Mouse (Mus musculus) embryonic facial prominence, embryonic 11.5 days (tissue): ENCODE data around the gene Zfr. TPM values are rescaled to one million over a fixed set of nuclear protein-coding genes. Genes with fewer than 3 reads are reported as not detected.

ENCODE experiments used
- ATAC-seq: fragments of 200-750 bp; cut with Nextera tagmentation; replicated peaks from 2 replicates; pipeline ENCODE4 v1.8.0; 2017; ENCODE audit warnings: low read depth; ENCODE audit not compliant: insufficient number of reproducible peaks, low FRiP score, low TSS enrichment
- DNase-seq: peaks from one replicate; pipeline ENCODE4 v3.0.0-alpha.2; 2015; ENCODE audit warnings: low spot score
- H3K27ac ChIP-seq: fragments of 300-500 bp; sonication (generic); replicated peaks from 2 replicates; pipeline ENCODE4 v1.5.1; 2014; ENCODE audit warnings: mild to moderate bottlenecking, low read depth, low read length, control low read depth
- H3K27me3 ChIP-seq: fragments of 300-500 bp; sonication (generic); 2 replicates; pipeline ENCODE4 v1.6.1; 2014; ENCODE audit warnings: mild to moderate bottlenecking, low read length, moderate library complexity, mixed read lengths; ENCODE audit not compliant: control insufficient read depth, insufficient read depth
- H3K36me3 ChIP-seq: fragments of 300-500 bp; sonication (generic); replicated peaks from 2 replicates; pipeline ENCODE4 v1.6.1; 2014; ENCODE audit warnings: low read depth, mild to moderate bottlenecking, low read length, moderate library complexity, mixed read lengths; ENCODE audit not compliant: control insufficient read depth, insufficient read depth
- H3K4me1 ChIP-seq: fragments of 300-500 bp; sonication (generic); 2 replicates; pipeline ENCODE4 v1.6.1; 2014; ENCODE audit warnings: low read length, mixed read lengths; ENCODE audit not compliant: control insufficient read depth, insufficient read depth
- H3K4me2 ChIP-seq: fragments of 300-500 bp; sonication (generic); 2 replicates; pipeline ENCODE4 v1.6.1; 2014; ENCODE audit warnings: low read depth, mild to moderate bottlenecking, control low read depth, low read length, moderate library complexity
- H3K4me3 ChIP-seq: fragments of 300-500 bp; sonication (generic); 2 replicates; pipeline ENCODE4 v1.5.1; 2014; ENCODE audit warnings: low read depth, low read length, control low read depth
- H3K9ac ChIP-seq: fragments of 300-500 bp; sonication (generic); replicated peaks from 2 replicates; pipeline ENCODE4 v1.6.1; 2014; ENCODE audit warnings: mild to moderate bottlenecking, control low read depth, low read length
- H3K9me3 ChIP-seq: fragments of 300-500 bp; sonication (generic); replicated peaks from 2 replicates; pipeline ENCODE4 v1.6.1; 2016; ENCODE audit warnings: mild to moderate bottlenecking, low read length, inconsistent platforms, mixed read lengths; ENCODE audit not compliant: control insufficient read depth
- WGBS: fragments of 180-500 bp; shearing (Covaris S2); extraction: QIAGEN DNeasy Blood & Tissue Kit; methylation state at CpG from one replicate; pipeline ENCODE4 v1.1.7; 2014; 5-methylcytosine and 5-hydroxymethylcytosine counted together
- microRNA counts: library from miRNA; unstranded; fragments of <30 nt; microRNA quantifications from one replicate; lab custom pipeline; 2016
- microRNA-seq: library from miRNA; unstranded; fragments of <30 nt; microRNA quantifications from one replicate; pipeline ENCODE4, GENCODE M21; 2016; ENCODE audit warnings: borderline number of aligned reads
- polyA plus RNA-seq: library from polyadenylated mRNA; unstranded; fragments of >200 nt; fragmentation: Nextera tagmentation; extraction: Ambion mirVana; gene quantifications from 2 replicates; pipeline ENCODE4 v1.2.1, GENCODE M21; 2014

Zfr gene
- polyA plus RNA-seq, 1 experiment from 2014 or later = 112 TPM

DNA sequence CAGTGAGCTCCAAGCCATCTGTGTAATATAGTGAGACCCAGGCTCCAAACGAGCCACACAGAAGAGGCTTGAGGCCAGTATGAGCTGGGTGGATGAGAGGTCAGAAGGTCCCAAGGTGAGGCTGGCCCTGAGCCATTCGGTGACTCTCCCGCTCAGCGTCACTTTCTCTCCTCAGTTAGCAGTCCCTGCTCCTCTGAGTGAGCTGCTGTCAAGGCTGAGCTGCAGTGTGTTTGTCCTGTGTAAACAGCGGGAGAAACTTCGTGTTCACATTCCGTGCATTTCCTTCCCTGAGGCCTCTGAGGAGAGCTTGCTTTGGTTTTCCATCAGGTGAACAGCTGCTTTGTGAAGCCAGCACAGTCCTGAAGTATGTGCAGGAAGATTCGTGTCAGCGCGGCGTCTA, 114.8 kb downstream of the Zfr start:
- DNase-seq (no peak), ATAC-seq (no peak)
- H3K4me1 ChIP-seq = no peaks in the 10 kb centered on the region
- H3K9ac ChIP-seq = no peak overlapping the region
- no peaks in the 10 kb centered on the region for H3K27me3 ChIP-seq
- no peaks in the 10 kb centered on the region for H3K9me3 ChIP-seq
- H3K4me2 ChIP-seq = no peak overlapping the region
- H3K27ac ChIP-seq = no peak overlapping the region
- 73% methylated on average over 11 of the region's 11 CpGs for WGBS
- no peak overlapping the region for H3K4me3 ChIP-seq
- H3K36me3 ChIP-seq = no peaks in the 10 kb centered on the region

DNA sequence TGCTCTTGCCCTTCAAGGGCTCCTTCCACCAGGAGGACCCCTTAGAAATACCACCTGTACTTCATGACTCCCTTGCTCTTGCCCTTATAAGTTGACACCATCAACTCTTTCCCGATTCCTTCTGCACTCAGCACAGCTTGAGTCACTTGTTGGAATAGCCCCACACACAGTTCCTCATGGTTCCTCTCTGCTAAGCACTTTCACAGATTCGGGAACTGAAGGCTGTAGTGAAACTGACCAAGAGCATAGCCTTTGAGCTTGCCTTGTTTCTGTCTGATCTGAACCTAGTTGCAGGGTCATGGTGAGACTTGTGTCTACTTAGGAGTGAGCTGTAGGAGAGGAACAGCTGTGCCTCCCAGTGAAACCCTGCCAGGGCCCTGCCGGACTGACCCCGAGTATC, 115.4 kb downstream of the Zfr start:
- H3K36me3 ChIP-seq = no peaks in the 10 kb centered on the region
- H3K4me1 ChIP-seq = no peaks in the 10 kb centered on the region
- DNase-seq (no peak), ATAC-seq (no peak)
- H3K27me3 ChIP-seq = no peaks in the 10 kb centered on the region
- H3K9ac ChIP-seq = no peak overlapping the region
- H3K4me3 ChIP-seq = no peak overlapping the region
- WGBS = 82% methylated on average over 4 of the region's 4 CpGs
- no peak overlapping the region for H3K27ac ChIP-seq
- no peaks in the 10 kb centered on the region for H3K9me3 ChIP-seq
- no peak overlapping the region for H3K4me2 ChIP-seq

MicroRNA genes within 50 kb of the gene (microRNA counts, 519-probe panel; counts per million panel counts)
- not detected for microRNA mmu-miR-1898 (lab: Ali Mortazavi, UCI)

Small RNAs within 50 kb of the gene (microRNA-seq; reads per million reads assigned to microRNA genes)
- gene Mir1898 = not detected

Other genes starting within 250 kb of the Zfr start
- 5.3 and 5.4 TPM in 2 replicates for gene Npr3, start 210.5 kb upstream of the Zfr start, polyA plus RNA-seq
- gene Sub1, start 120.8 kb upstream of the Zfr start, polyA plus RNA-seq = 770 and 873 TPM in 2 replicates
- gene Mtmr12, start 87.2 kb downstream of the Zfr start, polyA plus RNA-seq = 17.6 and 17.8 TPM in 2 replicates
- 111 and 125 TPM in 2 replicates for gene Golph3, start 203.6 kb downstream of the Zfr start, polyA plus RNA-seq
- 1.1 TPM in 1 of 2 replicates, not detected in the other for gene 1810049J17Rik, start 204.1 kb downstream of the Zfr start, polyA plus RNA-seq